Mouse (Mus musculus) right cerebral cortex, postnatal 4 days (tissue): Measurements from ENCODE around the gene Ttc36.
"Not testable (repeated sequence)": the region's sequence is repeated elsewhere in the genome, so short reads cannot be mapped to it uniquely, and the experiment has no call there.

Experiments used
- DNase-seq: peaks from one replicate; pipeline ENCODE4 v3.0.0-alpha.2; 2022

Gene Ttc36

GRCm38 (mm10) chr9:44771376-44771775 lies 31.5 kb downstream of the Ttc36 start:
- no peak for DNase-seq

DNA sequence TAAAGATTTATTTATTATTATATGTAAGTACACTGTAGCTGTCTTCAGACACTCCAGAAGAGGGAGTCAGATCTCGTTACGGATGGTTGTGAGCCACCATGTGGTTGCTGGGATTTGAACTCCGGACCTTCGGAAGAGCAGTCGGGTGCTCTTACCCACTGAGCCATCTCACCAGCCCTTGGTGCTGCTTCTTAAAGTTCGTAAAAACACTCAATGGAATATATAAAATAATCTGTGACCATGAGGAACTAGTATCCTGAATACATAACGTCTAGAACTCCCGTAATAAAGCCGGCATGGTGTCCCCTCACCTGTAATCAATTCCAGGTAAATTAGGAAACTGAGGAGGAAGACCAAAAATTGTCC lies 34.9 kb downstream of the Ttc36 start:
- DNase-seq = not testable (repeated sequence)

DNA sequence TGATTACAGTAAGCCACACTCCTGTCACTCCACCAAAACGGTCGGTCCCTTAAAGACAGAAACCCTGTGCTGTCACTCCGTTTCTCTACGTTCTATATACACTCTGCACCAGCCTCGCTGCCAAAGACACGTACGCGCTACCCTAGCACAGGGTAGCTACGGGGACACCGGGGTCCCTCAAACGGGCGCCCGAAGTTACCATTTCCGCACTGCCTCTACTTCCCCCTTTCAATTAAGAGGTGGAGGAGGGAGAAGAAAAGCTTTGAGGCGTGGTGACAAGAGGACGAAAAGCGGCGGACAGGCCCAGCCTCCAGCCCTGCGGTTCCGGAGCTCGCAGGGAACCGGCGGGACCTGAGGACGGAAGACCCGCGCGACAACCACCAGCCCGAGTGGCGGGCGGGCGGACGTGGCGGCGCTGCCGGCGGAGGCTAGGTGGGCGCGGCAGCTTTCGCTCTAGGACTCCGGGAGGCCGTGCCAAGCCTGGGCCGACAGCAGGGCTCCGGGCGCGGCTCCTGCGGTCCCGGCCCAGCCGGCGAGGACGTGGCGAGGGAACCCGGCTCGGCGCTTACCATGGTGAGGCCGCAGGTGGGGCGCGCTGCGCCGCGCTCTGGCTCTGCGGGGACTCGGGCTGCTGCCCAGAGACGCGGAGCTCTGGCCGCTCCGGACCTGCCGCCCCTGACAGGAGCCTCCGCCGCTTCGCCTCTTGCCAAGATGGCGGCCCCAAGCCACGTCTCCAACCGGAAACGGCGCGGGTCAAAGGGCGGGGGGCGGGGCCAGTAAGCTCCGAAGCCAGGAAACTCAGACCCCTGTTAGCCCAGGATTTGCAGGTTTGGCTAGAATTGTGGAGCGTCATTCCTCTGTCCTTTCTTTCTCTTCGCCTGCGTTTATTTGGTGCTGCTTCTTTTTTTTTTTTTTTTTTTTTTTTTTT lies 35.5 kb downstream of the Ttc36 start, which contains the start of the genes Arcn1 and Ift46:
Arcn1 (minus strand) TSS at position 745 of the 928 bp plus-strand sequence.
Ift46 (plus strand) TSS at position 808 of the 928 bp plus-strand sequence.
- DNase-seq = peak; percentile 85

GRCm38 (mm10) chr9:44760873-44761272 lies 42.0 kb downstream of the Ttc36 start:
- no peak for DNase-seq
